Mouse (Mus musculus): Measurements from ENCODE around the gene Uvrag. TPM values are rescaled to one million over a fixed set of nuclear protein-coding genes. Genes with fewer than 3 reads are reported as not detected.
"Not testable (repeated sequence)": the region's sequence is repeated elsewhere in the genome, so short reads cannot be mapped to it uniquely, and the experiment has no call there.

The Uvrag gene
- polyA plus RNA-seq, 1 experiment from 2014 or later = 12.2 TPM

GRCm38 (mm10) chr7:99073734-99074372 lies 67.1 kb downstream of the Uvrag start:
- peak; percentile 69 for ATAC-seq
- H3K27me3 ChIP-seq (replicated peaks; ENCODE audit: control insufficient read depth, insufficient read depth, low read length) = no peaks in the 10 kb centered on the region
- peak; percentile 67 for DNase-seq (ENCODE audit: low spot score)
- no peaks in the 10 kb centered on the region for H3K36me3 ChIP-seq (ENCODE audit: control insufficient read depth, insufficient read depth, low read length)
- H3K9ac ChIP-seq (ENCODE audit: low read length) = no peak overlapping the region
- no peak overlapping the region for H3K27ac ChIP-seq (ENCODE audit: low read depth, low read length)
- H3K9me3 ChIP-seq (replicated peaks; ENCODE audit: control insufficient read depth, low read length) = no peaks in the 10 kb centered on the region
- H3K4me2 ChIP-seq (ENCODE audit: low read length) = no peak overlapping the region
- H3K4me1 ChIP-seq (ENCODE audit: control insufficient read depth, insufficient read depth, low read length) = no peaks in the 10 kb centered on the region
- H3K4me3 ChIP-seq (ENCODE audit: low read depth, low read length) = no peak overlapping the region
- 20% methylated on average over 7 of the region's 7 CpGs for WGBS

DNA sequence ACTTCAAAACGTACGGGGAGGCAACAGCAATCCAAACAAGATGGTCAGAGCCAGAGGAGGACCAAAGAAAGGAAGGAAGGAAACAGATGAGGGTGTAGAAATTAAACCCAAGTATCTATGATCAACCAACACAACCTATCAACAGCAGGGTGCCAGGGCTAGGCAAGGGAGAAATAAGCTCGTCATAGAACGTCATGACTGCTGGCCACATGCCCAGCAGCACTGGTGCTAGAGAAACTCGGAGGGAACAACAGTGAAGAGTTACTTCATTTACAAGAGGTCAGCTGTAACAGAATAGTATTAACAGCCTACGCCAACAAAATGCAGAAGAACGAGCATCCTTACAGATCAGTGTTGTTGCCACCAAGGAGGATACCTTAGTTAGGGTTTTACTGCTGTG lies 73.2 kb downstream of the Uvrag start:
- 69% methylated on average over 7 of the region's 7 CpGs for WGBS
- H3K27me3 ChIP-seq (replicated peaks; ENCODE audit: control insufficient read depth, insufficient read depth, low read length) = no peaks in the 10 kb centered on the region
- H3K9ac ChIP-seq (ENCODE audit: low read length) = no peak overlapping the region
- no peak overlapping the region for H3K4me2 ChIP-seq (ENCODE audit: low read length)
- peaks cover 3% of the 10 kb centered on the region; the same call in 1 of the 2 replicates for H3K4me1 ChIP-seq (ENCODE audit: control insufficient read depth, insufficient read depth, low read length)
- H3K9me3 ChIP-seq (replicated peaks; ENCODE audit: control insufficient read depth, low read length) = no peaks in the 10 kb centered on the region
- H3K36me3 ChIP-seq (ENCODE audit: control insufficient read depth, insufficient read depth, low read length) = no peaks in the 10 kb centered on the region
- no peak overlapping the region for H3K27ac ChIP-seq (ENCODE audit: low read depth, low read length)
- H3K4me3 ChIP-seq (ENCODE audit: low read depth, low read length) = no peak overlapping the region
- ATAC-seq = no peak
- DNase-seq (ENCODE audit: low spot score) = no peak

- ATAC-seq = no peak
- Histone ChIP-seq H3K9ac (ENCODE audit: low read length) (no peak overlapping the region), H3K4me3 (ENCODE audit: low read depth, low read length) (no peak overlapping the region), H3K4me1 (ENCODE audit: control insufficient read depth, insufficient read depth, low read length) (peaks cover 3% of the 10 kb centered on the region; the same call in 1 of the 2 replicates), H3K27ac (ENCODE audit: low read depth, low read length) (no peak overlapping the region), H3K27me3 (replicated peaks; ENCODE audit: control insufficient read depth, insufficient read depth, low read length) (no peaks in the 10 kb centered on the region), H3K4me2 (ENCODE audit: low read length) (no peak overlapping the region), H3K36me3 (ENCODE audit: control insufficient read depth, insufficient read depth, low read length) (no peaks in the 10 kb centered on the region), H3K9me3 (replicated peaks; ENCODE audit: control insufficient read depth, low read length) (no peaks in the 10 kb centered on the region)
- 10% methylated on average over 2 of the region's 2 CpGs for WGBS
- DNase-seq (ENCODE audit: low spot score) = no peak
Observed at GRCm38 (mm10) chr7:99065920-99066319, 75.0 kb downstream of the Uvrag start.

DNA sequence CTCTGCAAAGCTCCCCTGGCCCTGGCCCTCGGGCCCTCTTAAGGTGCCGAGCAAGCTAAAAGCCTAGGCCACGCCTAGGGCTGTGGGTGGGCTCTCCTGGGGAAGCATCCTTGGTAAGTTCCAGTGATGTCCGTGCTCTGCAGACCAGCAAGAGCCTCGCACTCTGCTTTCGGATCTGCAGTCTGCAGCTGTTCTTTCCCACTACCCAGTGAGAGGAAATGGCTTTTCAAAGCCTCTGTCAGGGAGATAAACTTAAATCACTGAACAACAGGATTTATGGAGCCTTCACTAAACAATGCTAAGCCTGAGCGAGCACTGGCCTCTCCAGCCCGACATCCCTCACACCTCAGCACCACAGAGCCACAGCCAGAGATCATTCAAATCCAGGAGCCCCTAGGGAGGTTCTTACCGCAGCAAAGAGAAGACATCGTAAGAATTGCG lies 75.5 kb downstream of the Uvrag start:
- peaks cover 3% of the 10 kb centered on the region; the same call in 1 of the 2 replicates for H3K4me1 ChIP-seq (ENCODE audit: control insufficient read depth, insufficient read depth, low read length)
- no peak overlapping the region for H3K4me2 ChIP-seq (ENCODE audit: low read length)
- H3K9ac ChIP-seq (ENCODE audit: low read length) = no peak overlapping the region
- no peaks in the 10 kb centered on the region for H3K9me3 ChIP-seq (replicated peaks; ENCODE audit: control insufficient read depth, low read length)
- no peak overlapping the region for H3K4me3 ChIP-seq (ENCODE audit: low read depth, low read length)
- DNase-seq (ENCODE audit: low spot score) (no peak), ATAC-seq (no peak)
- no peaks in the 10 kb centered on the region for H3K27me3 ChIP-seq (replicated peaks; ENCODE audit: control insufficient read depth, insufficient read depth, low read length)
- 13% methylated on average over 11 of the region's 11 CpGs for WGBS
- no peaks in the 10 kb centered on the region for H3K36me3 ChIP-seq (ENCODE audit: control insufficient read depth, insufficient read depth, low read length)
- H3K27ac ChIP-seq (ENCODE audit: low read depth, low read length) = no peak overlapping the region

- WGBS = 82% methylated on average over 3 of the region's 3 CpGs
Observed at GRCm38 (mm10) chr7:99064795-99065194, 76.1 kb downstream of the Uvrag start.

DNA sequence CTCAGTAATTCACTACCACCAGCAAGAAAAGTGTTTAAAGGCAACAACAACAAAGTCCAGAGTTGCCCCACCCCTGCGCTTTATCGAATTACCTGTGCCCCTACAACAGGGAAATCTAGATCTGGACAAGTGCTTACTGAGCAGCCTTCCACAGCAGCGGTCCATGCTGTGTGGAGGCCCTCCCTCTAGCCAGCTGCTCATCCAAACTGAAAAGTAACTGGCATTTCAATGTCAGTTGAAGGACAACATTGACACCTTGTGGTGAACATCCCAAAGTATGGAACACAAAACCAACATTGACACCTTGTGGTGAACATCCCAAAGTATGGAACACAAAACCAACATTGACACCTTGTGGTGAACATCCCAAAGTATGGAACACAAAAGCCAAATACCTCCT lies 78.7 kb downstream of the Uvrag start:
- not testable (repeated sequence) for H3K27me3 ChIP-seq (replicated peaks; ENCODE audit: control insufficient read depth, insufficient read depth, low read length); H3K9me3 ChIP-seq (replicated peaks; ENCODE audit: control insufficient read depth, low read length); H3K27ac ChIP-seq (ENCODE audit: low read depth, low read length); H3K4me1 ChIP-seq (ENCODE audit: control insufficient read depth, insufficient read depth, low read length); H3K9ac ChIP-seq (ENCODE audit: low read length); H3K36me3 ChIP-seq (ENCODE audit: control insufficient read depth, insufficient read depth, low read length); H3K4me3 ChIP-seq (ENCODE audit: low read depth, low read length); ATAC-seq; H3K4me2 ChIP-seq (ENCODE audit: low read length)
- 82% methylated on average over 3 of the region's 3 CpGs for WGBS
- DNase-seq (ENCODE audit: low spot score) = peak; percentile 27

More at GRCm38 (mm10) chr7:99064795-99065194, 76.1 kb downstream of the Uvrag start:
- no peak for ATAC-seq
- H3K36me3 ChIP-seq (ENCODE audit: control insufficient read depth, insufficient read depth, low read length) = no peaks in the 10 kb centered on the region
- no peak overlapping the region for H3K4me2 ChIP-seq (ENCODE audit: low read length)
- DNase-seq (ENCODE audit: low spot score) = no peak
- peaks cover 3% of the 10 kb centered on the region; the same call in 1 of the 2 replicates for H3K4me1 ChIP-seq (ENCODE audit: control insufficient read depth, insufficient read depth, low read length)
- no peaks in the 10 kb centered on the region for H3K27me3 ChIP-seq (replicated peaks; ENCODE audit: control insufficient read depth, insufficient read depth, low read length)
- no peaks in the 10 kb centered on the region for H3K9me3 ChIP-seq (replicated peaks; ENCODE audit: control insufficient read depth, low read length)
- H3K27ac ChIP-seq (ENCODE audit: low read depth, low read length) = no peak overlapping the region
- H3K9ac ChIP-seq (ENCODE audit: low read length) = no peak overlapping the region
- no peak overlapping the region for H3K4me3 ChIP-seq (ENCODE audit: low read depth, low read length)

DNA sequence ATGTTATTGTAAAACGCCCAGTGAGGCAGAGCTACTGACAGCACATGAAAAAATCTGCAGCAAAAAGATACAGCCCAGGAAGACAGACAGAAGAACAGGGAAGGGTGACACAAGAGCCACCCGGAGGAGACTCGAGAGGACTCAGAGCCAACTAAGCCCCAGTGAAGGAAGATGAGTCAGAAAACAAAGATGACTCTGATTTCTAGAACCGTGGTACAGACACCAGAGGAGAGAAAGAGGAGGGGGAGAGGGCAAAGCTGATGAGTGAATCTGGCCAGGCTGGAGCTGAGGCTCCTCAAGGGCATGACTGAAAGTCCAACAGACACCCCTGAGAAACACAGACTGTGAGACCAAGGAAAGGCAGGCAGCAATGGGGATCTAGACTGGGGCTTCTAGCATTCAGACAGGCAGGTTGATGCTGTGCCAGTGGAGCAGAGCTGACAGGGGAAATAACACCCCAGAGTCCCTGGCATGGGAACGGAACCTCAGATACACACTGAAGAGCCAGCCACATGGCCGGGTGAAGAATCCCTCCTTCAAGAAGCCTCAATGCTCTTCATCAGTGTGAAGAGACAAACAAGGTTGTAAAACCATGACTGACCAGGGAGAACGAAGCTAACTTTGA lies 79.8 kb downstream of the Uvrag start:
- 82% methylated on average over 7 of the region's 7 CpGs for whole genome bisulfite sequencing
- ATAC-seq = no peak
- H3K4me2 ChIP-seq (ENCODE audit: low read length) = no peak overlapping the region
- no peaks in the 10 kb centered on the region for H3K27me3 ChIP-seq (replicated peaks; ENCODE audit: control insufficient read depth, insufficient read depth, low read length)
- no peaks in the 10 kb centered on the region for H3K36me3 ChIP-seq (ENCODE audit: control insufficient read depth, insufficient read depth, low read length)
- no peak for DNase-seq (ENCODE audit: low spot score)
- H3K27ac ChIP-seq (ENCODE audit: low read depth, low read length) = no peak overlapping the region
- H3K4me3 ChIP-seq (ENCODE audit: low read depth, low read length) = no peak overlapping the region
- no peaks in the 10 kb centered on the region for H3K9me3 ChIP-seq (replicated peaks; ENCODE audit: control insufficient read depth, low read length)
- H3K4me1 ChIP-seq (ENCODE audit: control insufficient read depth, insufficient read depth, low read length) = peaks cover 3% of the 10 kb centered on the region; the same call in 1 of the 2 replicates
- no peak overlapping the region for H3K9ac ChIP-seq (ENCODE audit: low read length)

GRCm38 (mm10) chr7:99060476-99060875 lies 80.5 kb downstream of the Uvrag start:
- DNase-seq (ENCODE audit: low spot score) = no peak
- H3K9ac ChIP-seq (ENCODE audit: low read length) = no peak overlapping the region
- H3K9me3 ChIP-seq (replicated peaks; ENCODE audit: control insufficient read depth, low read length) = no peaks in the 10 kb centered on the region
- peaks cover 3% of the 10 kb centered on the region; the same call in 1 of the 2 replicates for H3K4me1 ChIP-seq (ENCODE audit: control insufficient read depth, insufficient read depth, low read length)
- H3K4me2 ChIP-seq (ENCODE audit: low read length) = no peak overlapping the region
- 88% methylated on average over 5 of the region's 5 CpGs for WGBS
- H3K27me3 ChIP-seq (replicated peaks; ENCODE audit: control insufficient read depth, insufficient read depth, low read length) = no peaks in the 10 kb centered on the region
- no peak overlapping the region for H3K4me3 ChIP-seq (ENCODE audit: low read depth, low read length)
- no peak overlapping the region for H3K27ac ChIP-seq (ENCODE audit: low read depth, low read length)
- ATAC-seq = no peak
- H3K36me3 ChIP-seq (ENCODE audit: control insufficient read depth, insufficient read depth, low read length) = no peaks in the 10 kb centered on the region

GRCm38 (mm10) chr7:99059934-99060333 lies 81.0 kb downstream of the Uvrag start:
- Histone ChIP-seq H3K9me3 (replicated peaks; ENCODE audit: control insufficient read depth, low read length) (no peaks in the 10 kb centered on the region), H3K4me3 (ENCODE audit: low read depth, low read length) (no peak overlapping the region), H3K36me3 (ENCODE audit: control insufficient read depth, insufficient read depth, low read length) (no peaks in the 10 kb centered on the region), H3K27me3 (replicated peaks; ENCODE audit: control insufficient read depth, insufficient read depth, low read length) (no peaks in the 10 kb centered on the region), H3K27ac (ENCODE audit: low read depth, low read length) (no peak overlapping the region), H3K4me1 (ENCODE audit: control insufficient read depth, insufficient read depth, low read length) (no peaks in the 10 kb centered on the region), H3K9ac (ENCODE audit: low read length) (no peak overlapping the region), H3K4me2 (ENCODE audit: low read length) (no peak overlapping the region)
- DNase-seq (ENCODE audit: low spot score) = no peak
- 91% methylated on average over 8 of the region's 8 CpGs for WGBS
- no peak for ATAC-seq

Measured in forebrain, embryonic 14.5 days (tissue).